Mouse (Mus musculus): ENCODE data around the gene Samd8.
A peak's percentile ranks its signal among the peaks of the same experiment; 100 is the strongest.

Gene Samd8

DNA sequence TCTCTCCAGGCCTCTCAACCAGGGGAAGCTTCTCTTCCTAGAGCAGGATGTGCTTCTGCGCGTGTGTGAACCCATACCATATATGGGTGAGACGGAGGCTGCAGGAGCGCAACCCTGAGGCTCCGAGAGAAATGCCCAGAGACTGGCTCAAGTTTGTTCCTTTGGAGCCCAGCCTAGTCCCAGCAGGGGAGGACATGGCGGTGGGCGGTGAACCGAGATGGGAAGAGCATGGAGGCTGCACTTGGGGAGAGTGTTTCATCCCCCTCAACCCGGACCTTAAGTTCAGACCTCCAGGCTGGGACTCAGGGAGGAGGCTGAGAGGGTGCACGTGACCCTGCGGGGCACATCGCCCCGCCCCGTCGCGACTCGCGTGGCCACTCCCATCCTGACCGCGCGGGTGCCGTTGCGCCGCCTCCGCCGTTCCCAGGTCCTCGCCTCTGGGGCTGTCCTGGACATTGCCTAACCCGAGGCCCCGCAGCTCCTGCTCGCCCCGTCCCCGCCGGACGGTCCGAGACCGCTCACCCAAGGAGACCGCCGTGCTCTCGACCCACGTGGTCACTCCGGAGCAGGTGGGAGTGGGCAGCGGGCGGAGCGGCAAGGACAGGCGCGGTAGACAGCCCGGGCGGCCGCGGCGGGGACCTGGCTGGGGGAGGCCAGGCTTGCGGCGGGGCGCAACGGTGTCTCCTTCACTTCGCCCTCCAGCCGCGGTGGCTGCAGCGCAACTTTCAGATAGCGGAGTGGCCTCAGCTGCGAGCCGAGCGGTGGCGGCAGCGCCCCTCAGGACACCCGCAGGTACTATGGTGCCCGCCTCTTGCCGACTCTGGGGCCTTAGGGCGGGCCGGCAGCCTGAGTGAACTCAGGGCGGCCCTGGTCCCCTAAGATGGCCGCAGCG, 80.8 kb downstream of the Samd8 start:
- peak; percentile 93 for DNase-seq (ENCODE audit: low spot score)

DNA sequence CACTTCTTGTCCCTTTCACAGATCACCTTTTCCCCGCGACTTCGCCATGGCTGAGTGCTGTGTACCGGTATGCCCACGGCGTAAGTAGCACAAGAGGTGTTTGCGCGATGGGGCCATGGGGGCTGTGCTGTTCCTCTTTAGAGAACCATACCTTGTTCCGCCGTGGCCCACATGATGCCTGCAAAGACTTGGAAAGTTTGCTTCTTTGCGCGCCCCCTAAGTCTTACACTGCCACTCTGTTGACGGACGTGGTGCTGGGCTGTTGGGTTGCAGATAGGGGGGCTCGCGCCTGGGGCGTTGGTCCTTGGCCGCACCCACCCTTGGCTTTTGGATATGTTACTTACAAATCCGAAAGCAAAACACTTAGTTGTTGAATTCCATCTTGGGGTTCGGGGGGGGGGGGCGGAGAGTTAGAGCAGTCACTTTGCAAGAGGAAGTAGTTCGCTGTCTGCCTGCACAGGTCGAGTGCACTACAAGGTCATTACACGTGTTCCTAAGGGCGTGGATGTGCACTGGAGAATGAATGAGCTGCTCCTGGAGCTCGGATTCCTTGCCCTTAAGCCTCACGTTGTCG, 81.6 kb downstream of the Samd8 start:
- DNase-seq (ENCODE audit: low spot score), result no peak

DNA sequence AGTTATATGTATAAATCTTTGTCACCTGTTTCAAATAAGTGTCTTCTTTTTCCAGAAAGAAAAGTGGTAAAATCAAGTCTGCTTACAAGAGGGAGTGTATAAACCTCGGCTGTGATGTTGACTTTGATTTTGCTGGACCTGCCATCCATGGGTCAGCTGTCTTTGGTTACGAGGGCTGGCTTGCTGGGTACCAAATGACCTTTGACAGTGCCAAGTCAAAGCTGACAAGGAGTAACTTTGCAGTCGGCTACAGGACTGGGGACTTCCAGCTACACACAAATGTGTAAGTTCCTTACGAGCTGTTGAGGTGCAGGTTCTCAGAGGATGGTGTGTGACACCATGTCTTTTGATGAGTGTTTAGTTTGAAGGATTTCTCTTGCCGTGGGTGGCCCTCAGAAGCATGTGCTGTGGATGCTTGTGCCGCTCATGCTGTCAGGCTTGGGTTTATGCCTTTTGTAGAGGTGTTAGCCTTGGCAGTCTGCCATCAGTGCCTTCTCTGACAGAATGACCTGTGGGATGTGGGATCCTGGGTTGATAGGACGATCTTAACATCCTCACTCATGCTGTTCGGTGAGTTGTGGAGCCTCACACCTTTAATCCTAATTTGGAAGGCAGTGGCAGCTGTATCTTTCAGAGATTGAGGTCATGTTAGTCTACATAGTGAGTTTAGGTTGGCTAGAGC, 88.1 kb downstream of the Samd8 start:
- no peak for DNase-seq (ENCODE audit: low spot score)

DNA sequence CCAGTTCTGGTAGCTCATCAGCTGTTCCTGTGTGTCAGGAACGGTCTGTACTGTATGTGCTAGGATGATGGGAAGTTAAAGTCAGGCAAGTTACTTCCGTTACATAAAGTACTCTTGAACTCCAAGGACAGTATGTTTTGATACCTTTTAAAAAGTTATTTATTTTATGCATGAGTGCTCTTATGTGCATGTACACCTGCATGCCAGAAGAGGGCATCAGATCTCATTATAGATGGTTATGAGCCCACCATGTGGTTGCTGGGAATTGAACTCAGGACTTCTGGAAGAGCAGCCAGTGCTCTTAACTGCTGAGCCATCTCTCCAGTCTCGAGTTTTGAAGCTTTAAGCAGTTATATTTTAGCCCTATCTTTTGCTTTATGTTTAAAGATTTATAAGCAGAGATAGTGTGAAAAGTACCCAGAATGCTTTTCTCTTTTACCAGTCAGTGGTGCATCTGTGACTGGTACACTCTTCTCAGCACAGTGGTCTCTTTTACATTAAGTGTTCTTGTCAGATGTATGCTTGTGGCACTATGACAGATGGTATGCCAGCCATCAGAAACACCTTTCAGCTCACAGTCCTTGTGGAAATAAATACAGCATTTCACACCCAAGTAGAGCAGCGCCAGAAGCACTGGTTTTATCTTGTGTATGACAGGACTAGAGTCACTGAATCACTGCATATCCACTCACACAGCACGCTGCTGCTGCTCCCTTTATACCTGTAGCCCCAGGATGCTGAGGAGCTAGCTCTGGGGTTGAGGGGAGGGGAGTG, 91.7 kb downstream of the Samd8 start:
- DNase-seq (ENCODE audit: low spot score), result no peak

DNA sequence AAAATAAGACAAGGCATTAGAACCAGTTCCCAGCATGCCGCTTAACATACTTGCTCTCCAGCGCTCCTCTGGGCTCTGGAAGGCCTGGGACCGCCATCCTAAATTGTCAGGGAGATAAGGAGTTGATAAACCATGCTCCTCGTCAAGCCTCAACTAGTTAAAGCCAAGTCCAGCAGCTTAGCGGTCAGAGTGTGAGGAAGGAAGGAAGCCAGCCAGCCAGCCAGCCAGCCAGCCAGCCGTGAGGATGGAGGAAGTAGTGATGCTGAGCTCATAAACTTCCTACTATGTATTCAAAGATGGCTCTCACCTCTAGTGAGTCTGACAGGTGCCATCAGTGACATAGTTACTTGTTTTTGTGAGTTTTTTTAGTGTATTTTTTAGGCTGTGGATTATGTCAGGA, 92.9 kb downstream of the Samd8 start:
- DNase-seq (ENCODE audit: low spot score), result no peak

DNA sequence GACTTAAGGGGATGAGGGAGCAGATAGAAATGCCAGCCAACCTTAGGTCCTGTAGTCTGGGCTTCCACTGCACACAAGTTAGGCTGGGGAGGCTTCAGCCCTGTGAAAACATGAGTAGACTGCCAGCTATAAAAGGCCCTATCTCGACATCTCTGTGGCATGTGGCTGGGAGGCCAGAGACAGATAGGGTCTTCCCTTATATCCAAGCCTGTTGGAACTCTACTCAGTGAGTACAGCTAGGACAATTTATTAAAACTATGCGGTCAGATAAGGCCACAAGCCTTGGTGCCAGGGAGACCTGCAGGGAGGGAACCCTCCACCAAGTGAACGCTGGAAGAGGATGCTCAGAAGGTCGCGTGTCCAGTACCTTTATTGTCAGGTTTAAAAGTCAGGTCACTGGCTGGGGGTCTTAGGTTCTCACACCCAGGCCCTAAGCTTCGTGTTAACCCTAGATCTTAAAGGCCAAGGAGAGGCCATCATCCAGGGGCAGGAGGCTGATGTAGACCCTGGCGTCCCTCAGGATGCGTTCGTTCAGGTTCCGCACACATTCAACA, 96.6 kb downstream of the Samd8 start:
- no peak for DNase-seq (ENCODE audit: low spot score)

DNA sequence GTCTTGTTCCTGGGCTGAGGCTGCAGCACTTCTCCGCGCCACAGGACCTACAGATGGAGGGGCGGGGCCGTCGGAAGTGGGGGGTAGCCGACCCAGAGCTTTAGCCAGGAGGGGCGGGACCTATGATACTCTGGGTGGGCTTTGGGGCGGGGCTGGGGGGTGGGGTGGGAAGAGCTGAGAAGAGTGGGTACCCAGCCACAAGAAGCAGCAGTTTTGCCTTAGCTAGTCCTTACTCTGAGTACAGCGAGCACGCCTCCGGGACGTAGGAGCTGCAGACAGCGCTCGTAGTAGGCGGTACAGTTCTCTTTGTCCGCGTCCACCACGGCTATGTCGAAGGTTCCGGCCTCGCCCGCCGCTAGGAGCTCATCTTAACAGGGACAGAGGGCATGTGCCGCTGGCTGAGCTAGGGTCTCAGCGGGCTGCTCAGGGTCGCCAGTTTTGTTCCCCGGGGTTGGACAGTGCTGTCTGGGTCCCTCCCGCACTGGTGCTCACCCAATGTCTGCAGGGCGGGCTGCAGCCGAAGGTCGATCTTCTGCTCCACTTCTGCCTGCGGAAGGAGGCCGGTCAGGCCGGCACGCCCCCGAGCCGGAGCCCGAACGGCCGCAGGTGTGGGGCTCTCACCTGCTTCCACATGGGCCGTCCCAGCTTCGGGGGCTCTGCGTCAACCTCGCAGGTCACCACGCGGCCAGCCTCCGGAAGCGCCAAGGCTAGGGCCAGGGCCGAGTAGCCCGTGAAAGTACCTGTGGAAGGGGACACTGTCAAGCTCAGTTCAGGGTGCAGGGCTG, 97.2 kb downstream of the Samd8 start:
- peak; percentile 33 for DNase-seq (ENCODE audit: low spot score)
